Mouse (Mus musculus): ENCODE results near the gene Ace2. TPM values are rescaled to one million over a fixed set of nuclear protein-coding genes. Genes with fewer than 3 reads are reported as not detected.

Gene Ace2
- not detected in 4 replicates for total RNA-seq (2023; ENCODE audit: inconsistent age)

DNA sequence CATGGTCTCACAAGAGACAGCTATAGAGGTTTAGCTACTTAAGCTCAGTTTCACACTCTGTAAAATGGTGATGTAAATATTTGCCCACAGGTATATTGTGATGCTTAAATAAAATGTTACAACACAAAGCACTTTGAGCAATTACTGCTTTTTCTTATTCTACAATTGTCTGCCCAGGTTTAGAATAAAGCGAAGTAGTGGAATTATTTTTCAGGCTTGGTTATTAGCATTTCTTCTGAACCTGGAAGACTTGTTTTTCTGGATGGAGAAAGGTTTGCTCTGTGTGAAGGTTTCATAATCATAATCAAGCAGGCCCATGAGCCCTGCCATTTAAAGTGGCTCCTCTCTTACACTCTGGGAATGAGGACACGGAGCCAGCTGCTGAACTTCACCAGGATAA, at the start of gene Ace2:
Ace2 (plus strand) TSS at position 301 of the 400 bp plus-strand sequence.

Other genes with a start within 250 kb of the Ace2 start
- gene Ap1s2, start 230.3 kb upstream of the Ace2 start, total RNA-seq (2023; ENCODE audit: inconsistent age): 27.4 to 31.2 TPM (median 28.5 TPM) in 4 replicates
- gene Zrsr2, start 180.7 kb upstream of the Ace2 start, total RNA-seq (2023; ENCODE audit: inconsistent age): 70.1 to 81.4 TPM (median 76.5 TPM) in 4 replicates
- 0.13 to 0.32 TPM (median 0.15 TPM) in 3 of 4 replicates, not detected in the other for gene Car5b, start 111.3 kb upstream of the Ace2 start, total RNA-seq (2023; ENCODE audit: inconsistent age)
- gene Siah1b, start 62.8 kb upstream of the Ace2 start, total RNA-seq (2023; ENCODE audit: inconsistent age): 16.1 to 20.3 TPM (median 16.7 TPM) in 4 replicates
- gene Cltrn, start 50.5 kb upstream of the Ace2 start, total RNA-seq (2023; ENCODE audit: inconsistent age): not detected in 4 replicates
- gene Bmx, start 118.9 kb downstream of the Ace2 start, total RNA-seq (2023; ENCODE audit: inconsistent age): not detected in 4 replicates
- not detected in 4 replicates for gene Pir, start 130.0 kb downstream of the Ace2 start, total RNA-seq (2023; ENCODE audit: inconsistent age)
- gene Vegfd, start 234.0 kb downstream of the Ace2 start, total RNA-seq (2023; ENCODE audit: inconsistent age): not detected in 4 replicates

Measured in B cell, adult (primary cell).